Mouse (Mus musculus) gonadal fat pad, adult 2 months (tissue): ENCODE measurements around the gene Baiap2. TPM values are rescaled to one million over a fixed set of nuclear protein-coding genes. Genes with fewer than 3 reads are reported as not detected.

Experiments used
- DNase-seq: peaks from one replicate; pipeline ENCODE4 v3.0.0-alpha.2; 2012; ENCODE audit warnings: low read depth
- polyA plus RNA-seq: library from polyadenylated mRNA; depleted of rRNA; stranded (reverse); fragments of >200 nt; gene quantifications from 2 replicates; pipeline ENCODE4 v1.2.3, GENCODE M21; 2012

Gene Baiap2
- polyA plus RNA-seq, 1 experiment: 90.7 TPM

DNA sequence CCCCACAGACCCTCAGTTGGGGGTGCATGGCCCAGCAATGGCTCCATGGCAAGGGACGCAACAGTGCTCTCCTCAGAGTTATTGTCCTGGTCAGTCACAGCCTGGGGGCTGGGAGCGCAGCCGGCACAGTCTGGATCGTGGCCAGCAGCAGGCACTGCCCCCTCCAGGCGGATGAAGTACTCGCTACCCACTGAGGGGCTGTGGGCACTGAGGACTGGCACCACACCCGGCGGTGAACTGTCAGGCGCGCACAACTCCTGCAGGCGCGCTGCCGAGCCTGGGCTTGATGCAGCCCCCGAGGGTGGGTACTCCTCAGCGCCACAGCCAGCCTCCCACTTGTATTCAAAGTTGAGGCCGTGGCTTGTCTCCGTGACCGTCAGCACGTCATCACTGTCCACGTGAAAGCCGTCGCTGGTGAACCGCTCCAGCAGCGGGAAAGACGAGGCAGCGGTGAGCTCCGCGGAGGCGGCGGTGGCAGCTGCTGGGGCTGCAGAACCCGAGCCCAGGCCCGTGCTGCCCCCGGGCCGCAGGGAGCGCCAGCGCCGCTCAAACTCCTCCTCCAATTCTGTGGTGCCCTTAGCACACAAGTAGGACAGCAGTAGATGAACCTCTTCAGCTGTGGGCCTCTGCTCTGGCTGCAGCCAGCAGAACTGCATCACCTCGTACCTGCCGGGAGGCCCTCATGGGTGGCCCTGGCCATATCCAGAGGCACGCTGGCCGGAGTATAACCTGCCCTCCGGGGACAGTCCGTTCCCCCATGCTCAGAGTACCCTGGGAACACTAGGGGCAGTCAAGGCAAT is 69.4 kb downstream of the Baiap2 start:
- DNase-seq: no peak

DNA sequence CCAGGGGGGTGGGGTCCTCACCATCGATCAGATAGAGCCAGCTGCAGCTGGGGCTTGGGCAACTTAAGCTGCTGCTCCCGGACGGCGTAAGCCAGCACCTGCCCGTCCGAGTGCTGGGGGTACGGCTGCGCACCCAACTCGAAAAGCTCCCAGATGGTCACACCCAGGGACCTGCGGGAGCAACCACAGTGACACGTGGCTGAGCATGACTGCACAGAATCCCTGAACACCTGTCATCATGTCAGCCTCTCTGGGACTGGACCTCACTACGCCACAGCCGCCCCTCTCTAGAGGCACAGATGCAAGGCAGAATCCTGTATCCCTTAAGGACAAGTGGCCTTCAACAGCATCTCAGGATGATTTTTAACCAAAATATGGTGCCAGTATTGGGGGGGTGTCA is 70.1 kb downstream of the Baiap2 start:
- DNase-seq: no peak

GRCm38 (mm10) chr11:120013174-120013711 is 70.7 kb downstream of the Baiap2 start:
- DNase-seq: no peak

DNA sequence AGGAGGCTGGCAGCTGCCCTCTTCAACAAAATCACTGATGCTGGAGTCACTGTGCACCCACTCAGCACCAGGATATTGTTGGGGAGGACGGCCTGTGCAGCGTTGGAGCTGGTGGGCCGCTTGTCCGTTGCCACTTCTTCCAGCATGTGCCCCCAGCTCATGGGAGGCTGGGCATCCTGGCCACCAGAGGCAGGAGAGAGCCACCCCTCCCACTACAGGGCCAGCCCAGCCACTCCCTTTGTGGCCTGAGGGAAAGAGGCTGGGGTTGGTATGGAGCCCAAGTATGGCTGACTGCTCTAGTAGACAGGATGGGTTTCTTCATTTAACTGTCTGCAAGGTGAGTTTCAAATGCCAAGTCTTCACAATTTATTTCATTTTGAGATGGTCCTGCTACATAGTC is 72.2 kb downstream of the Baiap2 start:
- no peak for DNase-seq

GRCm38 (mm10) chr11:120017011-120017410 is 74.4 kb downstream of the Baiap2 start:
- DNase-seq: no peak

DNA sequence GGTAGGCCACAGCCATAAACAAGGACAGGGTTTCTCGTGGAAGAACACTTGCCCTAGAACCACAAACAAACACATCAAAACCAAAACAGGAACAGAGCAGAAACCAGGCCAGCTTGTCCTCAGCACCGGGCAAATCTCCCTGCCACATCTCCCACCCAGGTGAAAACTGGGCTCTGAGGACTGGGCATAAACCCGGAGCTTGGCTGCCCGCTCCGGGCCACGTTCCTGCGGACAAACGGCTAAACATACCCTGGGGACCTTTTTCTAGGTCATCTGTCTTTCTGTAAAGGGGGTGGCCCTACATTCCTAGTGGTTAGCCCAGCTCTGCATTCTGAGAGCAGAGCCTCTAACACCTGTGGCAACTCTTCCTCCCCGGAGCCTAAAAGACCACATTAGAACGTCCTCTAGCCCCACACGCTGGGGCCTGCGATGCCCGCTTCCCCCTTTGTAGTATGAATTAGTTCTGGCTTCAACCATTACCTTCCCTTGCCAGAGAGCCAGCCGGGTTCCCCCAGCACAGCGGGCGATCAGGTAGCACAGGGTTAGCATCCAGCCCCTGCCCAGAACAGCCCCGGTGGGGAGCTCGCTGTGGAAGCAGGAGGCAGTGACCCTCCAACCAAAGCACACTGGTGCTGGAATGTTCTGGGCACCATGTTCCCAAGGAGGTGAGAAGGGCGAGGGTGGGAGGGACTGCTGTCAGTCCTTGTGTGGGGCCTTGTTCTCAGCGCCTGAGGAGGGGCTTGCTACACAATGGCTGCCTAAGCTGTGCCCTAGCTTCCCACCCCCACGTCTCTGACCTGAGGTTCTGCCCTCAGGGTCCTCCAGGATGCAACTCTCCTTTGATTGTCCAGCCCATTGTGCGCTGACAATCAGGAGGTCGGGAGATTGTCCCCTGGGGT is 77.2 kb downstream of the Baiap2 start:
- DNase-seq: no peak

DNA sequence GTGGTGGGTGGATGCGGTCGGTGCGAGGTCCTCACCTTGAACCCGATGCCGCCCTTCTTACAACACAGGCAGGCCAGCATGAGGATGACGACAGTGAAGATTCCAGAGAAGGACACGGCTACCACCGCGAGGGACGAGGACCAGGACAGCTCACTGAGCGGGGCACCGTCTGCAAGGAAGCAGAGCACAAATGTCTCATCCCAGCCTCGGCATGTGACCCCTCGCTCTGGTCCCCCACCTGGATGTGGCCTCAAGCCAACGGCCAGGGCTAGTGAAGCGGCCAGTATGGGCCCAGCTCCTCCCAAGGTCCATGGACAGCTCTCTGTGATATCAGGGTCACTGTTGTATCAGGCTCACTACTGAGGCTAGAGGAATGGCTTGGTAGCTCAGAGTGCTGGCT is 78.8 kb downstream of the Baiap2 start:
- no peak for DNase-seq

GRCm38 (mm10) chr11:120022216-120022615 is 79.7 kb downstream of the Baiap2 start:
- no peak for DNase-seq

DNA sequence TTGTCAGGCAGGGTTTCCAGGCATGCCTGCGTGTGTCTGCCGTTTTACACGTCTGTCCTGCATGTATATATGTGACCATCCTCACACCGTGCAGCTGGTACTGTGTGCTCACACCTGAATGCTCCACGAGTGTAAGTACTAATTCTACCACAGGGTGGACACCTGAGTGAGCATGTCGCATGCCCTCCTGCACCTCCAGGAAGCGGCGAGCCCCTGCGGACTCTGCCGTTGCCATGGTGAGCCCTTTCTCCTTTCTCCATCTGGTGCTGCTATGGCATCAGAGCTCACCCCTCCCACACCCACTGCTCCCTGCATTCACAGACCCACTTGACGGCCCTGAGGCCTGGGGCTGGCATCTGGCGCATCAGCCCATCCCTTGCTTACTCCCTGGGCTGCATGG is 80.3 kb downstream of the Baiap2 start:
- DNase-seq: no peak

GRCm38 (mm10) chr11:120026941-120027340 is 84.4 kb downstream of the Baiap2 start:
- DNase-seq: no peak

DNA sequence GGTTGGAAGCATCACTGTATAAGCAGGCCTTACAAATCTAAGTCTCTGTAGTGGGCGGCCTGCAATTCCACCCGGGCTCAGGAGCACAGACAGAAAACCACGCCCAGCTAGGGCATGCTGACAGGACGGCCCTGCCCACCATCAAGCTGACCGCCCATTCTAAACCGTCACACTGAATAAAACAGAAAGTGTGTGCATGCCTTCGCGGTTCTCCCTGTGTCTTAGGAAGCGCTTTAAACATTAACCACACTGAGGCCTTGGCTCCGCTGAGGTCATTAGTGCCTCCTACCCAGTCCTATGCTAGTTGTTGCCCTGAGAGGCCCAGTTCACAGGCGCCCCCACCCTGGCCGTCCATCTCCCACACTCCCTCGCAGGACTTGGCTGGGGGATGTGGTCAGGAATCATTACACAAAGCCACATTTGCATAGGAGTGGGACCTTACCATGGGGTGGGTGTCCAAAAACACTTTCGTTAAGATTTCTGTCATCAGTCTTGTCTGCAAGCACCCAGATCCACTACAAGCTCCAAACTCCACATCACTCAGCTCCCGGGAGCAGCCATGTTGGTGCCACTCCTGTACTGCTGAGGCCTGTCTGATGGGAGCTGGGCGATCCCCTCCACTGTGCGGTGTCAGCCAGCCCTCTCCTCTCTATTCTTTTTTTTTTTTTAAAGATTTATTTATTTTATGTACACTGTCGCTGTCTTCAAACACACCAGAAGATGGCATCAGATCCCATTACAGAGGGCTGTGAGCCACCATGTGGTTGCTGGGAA is 85.9 kb downstream of the Baiap2 start:
- DNase-seq: no peak

DNA sequence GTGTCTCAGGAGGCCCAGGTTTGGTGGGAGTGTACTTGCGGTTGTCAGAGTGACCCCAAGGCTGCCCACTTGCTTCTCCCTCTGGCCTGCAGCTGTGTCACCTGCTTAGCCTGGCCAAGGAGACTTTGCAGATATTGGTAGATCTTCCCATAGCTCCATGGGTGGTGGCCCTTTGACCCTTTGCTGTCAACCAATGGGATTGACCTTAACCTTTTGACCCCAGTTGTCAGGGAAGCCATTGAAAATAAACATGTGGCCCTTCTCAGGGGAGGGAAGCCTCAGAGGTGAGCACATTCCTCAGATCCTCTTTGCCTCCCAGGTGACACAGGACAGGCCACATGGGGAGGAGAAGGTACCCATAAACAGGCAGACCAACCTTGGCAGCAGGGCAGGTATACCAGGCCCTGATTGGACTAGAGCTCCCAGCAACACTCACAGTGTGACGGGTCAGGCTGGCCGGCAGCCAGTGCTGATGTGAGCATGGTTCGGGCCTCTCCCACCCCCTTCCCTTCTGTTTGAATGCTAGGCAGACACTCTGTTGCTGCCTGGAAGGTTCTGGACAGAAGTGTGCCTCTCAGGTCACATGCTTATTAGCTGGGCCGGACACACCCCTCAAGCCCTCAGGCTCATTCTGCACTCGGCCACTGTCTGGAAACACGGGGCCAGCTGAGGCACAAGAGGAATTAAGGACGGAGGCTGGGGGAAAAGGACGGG is 87.0 kb downstream of the Baiap2 start:
- DNase-seq: no peak

GRCm38 (mm10) chr11:120030145-120030901 is 87.8 kb downstream of the Baiap2 start:
- no peak for DNase-seq

- no peak for DNase-seq
These were observed 89.5 kb downstream of the Baiap2 start for GRCm38 (mm10) chr11:120032052-120032451.

DNA sequence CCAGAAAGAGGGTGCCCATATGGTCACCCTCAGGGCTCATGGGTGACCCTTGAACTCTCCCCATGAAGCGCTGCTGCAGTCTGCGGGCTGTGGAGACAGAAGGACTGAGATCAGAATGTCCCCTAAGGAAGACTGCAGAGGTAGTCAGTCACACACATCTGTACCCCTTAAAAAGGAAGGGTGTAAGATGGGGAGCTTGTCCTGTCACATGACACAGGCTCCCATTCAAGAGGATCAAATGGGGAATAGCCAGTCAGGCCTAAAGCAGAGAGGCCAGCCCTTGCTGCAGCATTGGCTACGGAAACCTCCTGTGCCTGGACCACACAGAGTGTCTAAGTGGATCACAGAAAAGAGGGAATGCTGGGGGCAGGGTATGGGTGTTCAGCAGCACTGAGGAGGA is 90.9 kb downstream of the Baiap2 start:
- DNase-seq: no peak

- no peak for DNase-seq
These were observed 91.7 kb downstream of the Baiap2 start for GRCm38 (mm10) chr11:120034306-120034705.

DNA sequence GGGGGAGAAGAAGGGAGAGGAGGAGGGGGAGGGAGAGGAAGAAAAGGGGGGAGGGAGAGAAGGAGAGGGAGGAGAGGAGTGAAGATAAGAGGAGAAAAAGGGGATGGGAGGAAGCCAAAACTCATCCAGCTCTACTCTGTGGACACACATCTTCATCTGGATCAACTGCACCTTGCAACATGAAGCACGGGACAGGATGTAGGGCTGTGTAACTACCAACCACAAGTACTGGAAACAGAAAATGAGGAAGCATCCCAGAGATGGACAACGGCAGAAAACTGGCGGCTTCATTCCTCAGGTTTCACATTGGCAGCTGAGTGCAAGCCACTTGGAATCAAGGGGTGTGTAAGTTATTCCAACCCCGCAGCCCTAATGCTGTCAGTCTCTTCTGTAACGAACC is 92.2 kb downstream of the Baiap2 start:
- no peak for DNase-seq

GRCm38 (mm10) chr11:120039581-120039980 is 97.0 kb downstream of the Baiap2 start:
- DNase-seq: no peak

DNA sequence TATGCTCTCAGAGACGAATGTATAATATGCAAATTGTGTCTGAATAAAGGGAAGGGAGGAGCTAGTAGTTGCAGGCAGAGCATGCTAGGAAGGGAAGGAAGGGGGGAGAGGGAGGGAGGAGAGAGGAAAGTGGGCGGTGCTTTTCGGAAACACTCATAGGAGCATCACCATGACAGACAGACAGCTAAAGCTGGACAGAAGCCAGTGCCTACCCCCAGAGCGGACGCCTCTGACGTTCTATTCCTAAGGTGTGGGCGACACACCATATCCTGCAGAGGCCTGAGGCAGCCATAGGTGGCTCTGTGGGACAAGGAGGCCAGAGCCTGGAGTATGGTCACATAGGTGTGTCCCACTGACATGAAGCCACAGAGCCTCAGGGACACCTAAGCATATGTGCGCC is 97.9 kb downstream of the Baiap2 start:
- no peak for DNase-seq
